Mouse (Mus musculus): ENCODE measurements around the gene Gm10644. TPM values are rescaled to one million over a fixed set of nuclear protein-coding genes. Genes with fewer than 3 reads are reported as not detected.

Gm10644 gene
- polyA plus RNA-seq, 1 experiment from 2014 or later: 0.93 TPM

DNA sequence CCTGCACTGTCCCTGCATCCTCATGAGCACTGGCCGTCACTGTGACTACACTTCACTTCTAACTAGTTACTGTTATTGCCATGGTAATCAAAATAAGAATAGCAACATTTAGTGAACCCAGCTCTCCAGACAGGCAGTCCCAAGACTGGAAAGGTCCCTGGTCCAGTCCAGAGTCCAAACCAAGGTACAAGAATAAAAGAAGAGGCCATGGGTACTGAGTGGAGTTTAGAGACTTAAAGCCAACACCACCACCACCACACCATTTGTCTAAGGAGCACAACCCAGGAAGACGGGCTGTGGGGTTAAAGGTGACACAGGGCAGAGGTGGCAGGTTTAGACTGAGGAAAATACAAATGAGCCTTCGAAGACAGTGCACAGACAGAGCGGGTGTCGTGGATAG is 30.4 kb downstream of the Gm10644 start:
- ATAC-seq (replicated peaks; ENCODE audit: insufficient number of reproducible peaks, insufficient read depth, low FRiP score, low read depth): no peak
- Histone ChIP-seq H3K4me3 (no peak overlapping the region), H3K36me3 (peaks cover 29% of the 10 kb centered on the region; the same call in 1 of the 2 replicates), H3K27me3 (no peaks in the 10 kb centered on the region), H3K27ac (no peak overlapping the region), H3K9ac (no peak overlapping the region), H3K4me2 (no peak overlapping the region), H3K4me1 (replicated peaks) (no peaks in the 10 kb centered on the region), H3K9me3 (replicated peaks) (no peaks in the 10 kb centered on the region)
- WGBS: 88% methylated on average over 5 of the region's 5 CpGs

- 85% methylated on average over 8 of the region's 8 CpGs for WGBS
- no peak overlapping the region for H3K9ac ChIP-seq
- H3K4me1 ChIP-seq (replicated peaks): 0 out of 2 replicates have a peak, but pooled peaks cover 4% of the 10 kb centered on the region
- H3K4me3 ChIP-seq: no peak overlapping the region
- no peaks in the 10 kb centered on the region for H3K9me3 ChIP-seq (replicated peaks)
- H3K4me2 ChIP-seq: no peak overlapping the region
- H3K27me3 ChIP-seq: no peaks in the 10 kb centered on the region
- H3K27ac ChIP-seq: no peak overlapping the region
- H3K36me3 ChIP-seq: peaks cover 33% of the 10 kb centered on the region; the same call in 1 of the 2 replicates
- ATAC-seq (replicated peaks; ENCODE audit: insufficient number of reproducible peaks, insufficient read depth, low FRiP score, low read depth): no peak
Observed at GRCm38 (mm10) chr8:83922727-83923126, 32.3 kb downstream of the Gm10644 start.

GRCm38 (mm10) chr8:83921558-83921957 is 33.4 kb downstream of the Gm10644 start:
- H3K4me3 ChIP-seq: no peak overlapping the region

GRCm38 (mm10) chr8:83917566-83917965 is 37.4 kb downstream of the Gm10644 start:
- Histone ChIP-seq H3K27ac (0 out of 2 replicates have a peak overlapping the region, but pooled peaks have one; percentile 1), H3K9ac (no peak overlapping the region), H3K4me3 (no peak overlapping the region), H3K4me1 (replicated peaks) (peaks cover 32% of the 10 kb centered on the region), H3K4me2 (no peak overlapping the region), H3K9me3 (replicated peaks) (no peaks in the 10 kb centered on the region), H3K27me3 (no peaks in the 10 kb centered on the region), H3K36me3 (peaks cover 18% of the 10 kb centered on the region; the same call in 1 of the 2 replicates)
- 66% methylated on average over 6 of the region's 6 CpGs for WGBS
- no peak for ATAC-seq (replicated peaks; ENCODE audit: insufficient number of reproducible peaks, insufficient read depth, low FRiP score, low read depth)

More at GRCm38 (mm10) chr8:83921558-83921957, 33.4 kb downstream of the Gm10644 start:
- peaks cover 33% of the 10 kb centered on the region; the same call in 1 of the 2 replicates for H3K36me3 ChIP-seq
- H3K4me1 ChIP-seq (replicated peaks): peaks cover 7% of the 10 kb centered on the region; the same call in 1 of the 2 replicates
- no peak for ATAC-seq (replicated peaks; ENCODE audit: insufficient number of reproducible peaks, insufficient read depth, low FRiP score, low read depth)
- H3K27me3 ChIP-seq: no peaks in the 10 kb centered on the region
- H3K9ac ChIP-seq: no peak overlapping the region
- H3K9me3 ChIP-seq (replicated peaks): no peaks in the 10 kb centered on the region
- 73% methylated on average over 3 of the region's 3 CpGs for WGBS
- no peak overlapping the region for H3K27ac ChIP-seq
- H3K4me2 ChIP-seq: no peak overlapping the region

GRCm38 (mm10) chr8:83916015-83916414 is 39.0 kb downstream of the Gm10644 start:
- Histone ChIP-seq H3K4me1 (replicated peaks) (peaks cover 44% of the 10 kb centered on the region), H3K9ac (no peak overlapping the region; the same call in 1 of the 2 replicates), H3K4me2 (no peak overlapping the region)

DNA sequence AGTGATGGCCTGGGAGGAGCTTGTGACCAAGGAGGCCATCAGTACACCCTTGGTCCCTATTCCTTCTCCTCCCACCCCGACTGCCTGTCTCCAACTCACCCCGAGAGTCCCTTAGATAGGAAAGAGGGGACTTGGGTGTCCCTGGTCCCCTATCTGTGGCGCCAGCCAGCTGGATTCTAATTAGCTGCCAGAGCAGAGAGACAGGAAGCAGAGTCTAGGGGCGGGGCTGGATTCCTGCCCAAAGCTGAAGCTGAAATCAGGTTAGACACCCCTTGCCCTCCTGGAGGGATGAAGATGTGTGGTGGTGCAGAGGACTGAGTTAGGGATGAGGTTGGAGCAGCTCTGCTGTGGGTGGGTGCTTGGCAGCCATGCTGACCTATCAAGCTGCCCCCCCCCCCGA is 40.1 kb downstream of the Gm10644 start:
- Histone ChIP-seq H3K4me3 (no peak overlapping the region), H3K36me3 (peaks cover 7% of the 10 kb centered on the region; the same call in 1 of the 2 replicates), H3K27me3 (no peaks in the 10 kb centered on the region), H3K4me2 (no peak overlapping the region), H3K4me1 (replicated peaks) (peaks cover 50% of the 10 kb centered on the region), H3K9me3 (replicated peaks) (no peaks in the 10 kb centered on the region), H3K27ac (no peak overlapping the region), H3K9ac (no peak overlapping the region)
- WGBS: 35% methylated on average over 5 of the region's 5 CpGs
- ATAC-seq (replicated peaks; ENCODE audit: insufficient number of reproducible peaks, insufficient read depth, low FRiP score, low read depth): no peak

More at GRCm38 (mm10) chr8:83916015-83916414, 39.0 kb downstream of the Gm10644 start:
- no peaks in the 10 kb centered on the region for H3K9me3 ChIP-seq (replicated peaks)
- peak overlapping the region; percentile 14; the same call in 1 of the 2 replicates for H3K27ac ChIP-seq
- no peaks in the 10 kb centered on the region for H3K27me3 ChIP-seq
- ATAC-seq (replicated peaks; ENCODE audit: insufficient number of reproducible peaks, insufficient read depth, low FRiP score, low read depth): no peak
- H3K36me3 ChIP-seq: peaks cover 12% of the 10 kb centered on the region; the same call in 1 of the 2 replicates
- H3K4me3 ChIP-seq: no peak overlapping the region
- WGBS: 31% methylated on average over 5 of the region's 5 CpGs

- no peak overlapping the region for H3K27ac ChIP-seq
- H3K9me3 ChIP-seq (replicated peaks): no peaks in the 10 kb centered on the region
- 0 out of 2 replicates have a peak, but pooled peaks cover under 1% of the 10 kb centered on the region for H3K36me3 ChIP-seq
- 80% methylated on average over 3 of the region's 3 CpGs for WGBS
- H3K4me2 ChIP-seq: no peak overlapping the region
- H3K27me3 ChIP-seq: no peaks in the 10 kb centered on the region
- no peak overlapping the region for H3K4me3 ChIP-seq
- H3K9ac ChIP-seq: no peak overlapping the region
- no peak for ATAC-seq (replicated peaks; ENCODE audit: insufficient number of reproducible peaks, insufficient read depth, low FRiP score, low read depth)
- H3K4me1 ChIP-seq (replicated peaks): peaks cover 53% of the 10 kb centered on the region
Observed at GRCm38 (mm10) chr8:83914232-83914631, 40.8 kb downstream of the Gm10644 start.

GRCm38 (mm10) chr8:83911809-83912731 is 42.9 kb downstream of the Gm10644 start:
- 59% methylated on average over 5 of the region's 5 CpGs for WGBS
- no peak overlapping the region for H3K9ac ChIP-seq
- no peaks in the 10 kb centered on the region for H3K27me3 ChIP-seq
- no peaks in the 10 kb centered on the region for H3K9me3 ChIP-seq (replicated peaks)
- no peak overlapping the region for H3K4me3 ChIP-seq
- H3K36me3 ChIP-seq: no peaks in the 10 kb centered on the region
- no peak for ATAC-seq (replicated peaks; ENCODE audit: insufficient number of reproducible peaks, insufficient read depth, low FRiP score, low read depth)
- H3K4me2 ChIP-seq: no peak overlapping the region
- H3K27ac ChIP-seq: peak overlapping the region; percentile 11; the same call in 1 of the 2 replicates
- peaks cover 60% of the 10 kb centered on the region for H3K4me1 ChIP-seq (replicated peaks)

- no peak overlapping the region for H3K27ac ChIP-seq
- 55% methylated on average over 8 of the region's 8 CpGs for WGBS
Observed at GRCm38 (mm10) chr8:83909311-83909710, 45.7 kb downstream of the Gm10644 start.

DNA sequence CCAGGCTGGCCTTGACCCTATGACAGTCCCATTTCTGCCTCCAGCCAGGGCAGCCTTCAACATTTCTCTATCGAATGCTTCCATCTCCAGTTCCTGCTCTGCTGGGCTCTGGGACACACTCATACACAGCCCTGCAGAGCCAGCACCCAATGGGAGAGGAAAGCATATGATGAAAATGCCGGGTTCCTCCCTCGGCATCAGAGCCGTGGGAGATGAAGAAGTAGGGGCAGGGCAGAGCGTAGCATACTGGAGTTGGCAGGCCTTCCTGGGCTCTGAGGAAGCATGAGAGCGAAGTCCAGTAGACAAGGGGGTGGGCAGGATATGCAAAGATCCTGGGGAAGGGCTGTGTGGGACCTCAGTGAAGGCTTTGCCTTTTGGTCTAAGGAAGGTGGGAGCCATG is 46.4 kb downstream of the Gm10644 start:
- Histone ChIP-seq H3K9ac (no peak overlapping the region), H3K4me3 (no peak overlapping the region), H3K4me2 (no peak overlapping the region), H3K27ac (no peak overlapping the region), H3K9me3 (replicated peaks) (no peaks in the 10 kb centered on the region), H3K27me3 (no peaks in the 10 kb centered on the region), H3K36me3 (0 out of 2 replicates have a peak, but pooled peaks cover 4% of the 10 kb centered on the region), H3K4me1 (replicated peaks) (peaks cover 53% of the 10 kb centered on the region)
- 62% methylated on average over 6 of the region's 6 CpGs for WGBS
- ATAC-seq (replicated peaks; ENCODE audit: insufficient number of reproducible peaks, insufficient read depth, low FRiP score, low read depth): no peak

More at GRCm38 (mm10) chr8:83909311-83909710, 45.7 kb downstream of the Gm10644 start:
- Histone ChIP-seq H3K4me3 (no peak overlapping the region), H3K36me3 (0 out of 2 replicates have a peak, but pooled peaks cover 4% of the 10 kb centered on the region), H3K4me2 (no peak overlapping the region), H3K9ac (no peak overlapping the region), H3K27me3 (no peaks in the 10 kb centered on the region), H3K4me1 (replicated peaks) (peaks cover 52% of the 10 kb centered on the region), H3K9me3 (replicated peaks) (no peaks in the 10 kb centered on the region)
- 0 out of 2 replicates have a peak, but pooled peaks have one; percentile 5 for ATAC-seq (replicated peaks; ENCODE audit: insufficient number of reproducible peaks, insufficient read depth, low FRiP score, low read depth)

DNA sequence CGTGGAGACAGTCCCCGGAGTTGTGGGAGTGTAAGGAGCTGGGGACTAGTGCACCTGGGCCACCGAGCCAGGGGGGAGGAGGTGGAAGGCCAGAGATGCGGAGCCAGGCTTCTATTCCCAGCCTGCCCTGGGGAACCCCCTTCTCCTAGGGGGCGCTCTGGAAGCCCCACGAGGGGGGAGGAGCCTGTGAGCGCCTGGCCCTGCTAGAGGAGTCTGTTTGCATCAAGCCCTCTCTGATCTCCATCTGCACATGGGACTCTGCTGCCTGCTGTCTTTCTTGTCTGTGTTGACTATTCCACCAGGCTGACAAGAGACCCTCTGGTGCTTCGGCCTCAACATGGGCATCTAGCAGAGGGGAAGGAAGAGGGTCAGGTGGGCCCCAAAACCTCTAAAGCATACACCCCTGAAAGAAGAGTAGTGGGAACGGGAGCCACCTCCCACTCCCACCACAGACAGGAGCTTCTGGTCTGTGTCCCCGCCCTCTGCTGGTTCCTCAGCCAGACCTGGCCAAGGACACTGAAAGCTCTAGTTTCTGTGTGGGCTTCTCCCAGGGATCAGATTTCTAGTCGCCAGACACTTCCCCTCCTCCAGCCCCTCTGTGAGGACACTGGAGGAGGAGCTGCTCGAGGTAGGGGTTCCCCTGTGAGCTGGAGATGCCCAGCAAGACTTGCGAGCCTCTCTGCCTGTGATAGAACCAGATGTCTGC is 51.9 kb downstream of the Gm10644 start:
- no peaks in the 10 kb centered on the region for H3K9me3 ChIP-seq (replicated peaks)
- 23% methylated on average over 13 of the region's 13 CpGs for WGBS
- H3K36me3 ChIP-seq: 0 out of 2 replicates have a peak, but pooled peaks cover 4% of the 10 kb centered on the region
- H3K27me3 ChIP-seq: no peaks in the 10 kb centered on the region
- peak overlapping the region; percentile 9; the same call in 1 of the 2 replicates for H3K9ac ChIP-seq
- peak overlapping the region; percentile 26 for H3K4me2 ChIP-seq
- no peak for ATAC-seq (replicated peaks; ENCODE audit: insufficient number of reproducible peaks, insufficient read depth, low FRiP score, low read depth)
- peaks cover 66% of the 10 kb centered on the region for H3K4me1 ChIP-seq (replicated peaks)
- H3K27ac ChIP-seq: peak overlapping the region; percentile 43
- H3K4me3 ChIP-seq: peak overlapping the region; percentile 10; the same call in 1 of the 2 replicates
